In genomic region chr11:61618571-61618970, GRCm38 (mm10) we compare ENCODE assay signal across 23 mouse cellular contexts. TPM values are rescaled to one million over a fixed set of nuclear protein-coding genes. Genes with fewer than 3 reads are reported as not detected.
DNase-seq lines count a peak whose midpoint lies in the region; ATAC-seq and TF ChIP-seq lines count a peak whose summit lies in the region.
"Had no signal": no experiment of that assay in that cellular context is flagged by ENCODE, and none has a peak within 500 bp of the region (broad histone marks: within the 10 kb centered on the region; RNA-seq: fewer than 3 reads in every experiment).

No protein-coding gene starts in this region.

- H3K4me3 ChIP-seq in heart, postnatal 0 days (ENCODE audit: low read depth, low read length) = no peak overlapping the region
- H3K4me3 ChIP-seq in lung, adult 2 months (replicated peaks; ENCODE audit: extremely low read depth, low read depth, low read length) = peak overlapping the region; percentile 33
- H3K4me3 ChIP-seq in brown adipose tissue, adult 24 weeks (ENCODE audit: insufficient read depth, low read depth, low read length) = 0 out of 2 replicates have a peak overlapping the region, but pooled peaks have one; percentile 1
- H3K4me3 ChIP-seq: embryonic facial prominence, embryonic 10.5 days; forebrain, embryonic 13.5 days; heart, embryonic 12.5 days; hindbrain, embryonic 13.5 days had no signal

- 88% methylated on average over 8 of the region's 8 CpGs for WGBS in heart, postnatal 0 days
- WGBS in lung, adult 2 months = 71% methylated on average over 8 of the region's 8 CpGs

- no peak overlapping the region for H3K4me2 ChIP-seq in heart, postnatal 0 days (ENCODE audit: low read depth, low read length)
- H3K4me2 ChIP-seq: forebrain, embryonic 13.5 days had no signal

- DNase-seq in cerebellum, adult 9-10 months = peak; percentile 22
- DNase-seq in cerebellum, adult 18-20 months = no peak
- DNase-seq in heart, postnatal 0 days (ENCODE audit: low spot score) = no peak
- no peak for DNase-seq in heart, adult 8-10 months (ENCODE audit: low spot score)
- DNase-seq in lung, adult 2 months = no peak
- no peak for DNase-seq in lung, postnatal 14 days
- DNase-seq in liver = no peak
- DNase-seq: adrenal gland, adult 8-10 months; adrenal gland, postnatal 36 days; B cell, adult 2 months; cerebellum, adult 11 months; cerebellum, adult 9-11 months; cerebellum, postnatal 36 days had no signal

- H3K36me3 ChIP-seq in heart, postnatal 0 days (replicated peaks; ENCODE audit: control insufficient read depth, insufficient read depth, low read length) = no peaks in the 10 kb centered on the region
- H3K36me3 ChIP-seq: embryonic facial prominence, embryonic 10.5 days; G1E; heart, embryonic 12.5 days; hindbrain, embryonic 13.5 days had no signal

- TF ChIP-seq EP300 in heart, postnatal 0 days (IDR thresholded peaks at IDR 0.05; ENCODE audit: low read depth) = no peak

- TF ChIP-seq POLR2A in lung, adult 2 months (IDR thresholded peaks at IDR 0.05; ENCODE audit: borderline replicate concordance, extremely low read depth, low read depth, low read length) = no peak

- H3K9ac ChIP-seq in heart, postnatal 0 days (replicated peaks; ENCODE audit: low read depth, low read length) = no peak overlapping the region
- H3K9ac ChIP-seq: forebrain, embryonic 13.5 days; forebrain, postnatal 0 days; heart, embryonic 12.5 days; hindbrain, embryonic 13.5 days had no signal

- no peaks in the 10 kb centered on the region for H3K27me3 ChIP-seq in heart, postnatal 0 days (ENCODE audit: control insufficient read depth, insufficient read depth, low read length)
- H3K27me3 ChIP-seq: forebrain, embryonic 13.5 days; heart, embryonic 12.5 days had no signal

- H3K4me1 ChIP-seq in heart, postnatal 0 days (ENCODE audit: control insufficient read depth, insufficient read depth) = peaks cover 21% of the 10 kb centered on the region
- peaks cover 18% of the 10 kb centered on the region for H3K4me1 ChIP-seq in lung, adult 2 months (ENCODE audit: control insufficient read depth, insufficient read depth, low read length)
- H3K4me1 ChIP-seq in brown adipose tissue, adult 24 weeks (ENCODE audit: control insufficient read depth, insufficient read depth, insufficient read length, low read length) = peaks cover 39% of the 10 kb centered on the region

- TF ChIP-seq CTCF in heart, postnatal 0 days (IDR thresholded peaks at IDR 0.05; ENCODE audit: low read depth) = no peak
- TF ChIP-seq CTCF in lung, adult 2 months (IDR thresholded peaks at IDR 0.05; ENCODE audit: insufficient read depth, low read length) = no peak

- peaks cover 4% of the 10 kb centered on the region; the same call in 1 of the 2 replicates for H3K9me3 ChIP-seq in heart, postnatal 0 days (replicated peaks; ENCODE audit: control insufficient read depth, low read length)
- H3K9me3 ChIP-seq: embryonic facial prominence, embryonic 10.5 days; forebrain, embryonic 13.5 days; G1E; heart, embryonic 12.5 days had no signal

- H3K27ac ChIP-seq in heart, postnatal 0 days (ENCODE audit: low read depth) = peak overlapping the region; percentile 50; the same call in 1 of the 2 replicates
- peak overlapping the region; percentile 95 for H3K27ac ChIP-seq in brown adipose tissue, adult 24 weeks (replicated peaks; ENCODE audit: low read depth, low read length)
- H3K27ac ChIP-seq: embryonic facial prominence, embryonic 10.5 days; forebrain, embryonic 13.5 days; hindbrain, embryonic 13.5 days; hindbrain, postnatal 0 days had no signal

- no peak for ATAC-seq in heart, postnatal 0 days (ENCODE audit: insufficient read depth, low read depth)
- ATAC-seq: CD4-positive, CD25-positive, alpha-beta regulatory T cell, adult 4 months; forebrain, embryonic 13.5 days; forebrain, postnatal 0 days; hindbrain, postnatal 0 days had no signal

RNA-seq across cellular contexts. Expression of gene Grap, which starts 34.5 kb away (rescaled TPM):
- 4.3 and 10.1 TPM in 2 replicates for total RNA-seq in heart, postnatal 0 days (2014; rRNA removed; ENCODE audit: low replicate concordance)
- 10.3 and 11.0 TPM in 2 replicates for polyA plus RNA-seq in heart, postnatal 0 days (2015; fragmentation: Nextera tagmentation; extraction: Ambion mirVana)
- total RNA-seq in heart, adult 8-10 months (2022) = 10 to 100 TPM in 3 of 4 experiments, 1 to 10 TPM in 1; 8.5 to 12.2 (median 11.5) TPM
- 77.0 and 86.0 TPM in 2 replicates for polyA plus RNA-seq in lung, adult 2 months (2012; rRNA removed)
- polyA plus RNA-seq in brown adipose tissue, adult 24 weeks (2012; ENCODE audit: insufficient read depth, insufficient read length, missing spikeins) = 5.8 and 8.6 TPM in 2 replicates

RNA-seq across cellular contexts. Expression of gene Epn2, which starts 39.1 kb away (rescaled TPM):
- total RNA-seq in heart, postnatal 0 days (2014; rRNA removed; ENCODE audit: low replicate concordance) = 21.3 and 43.9 TPM in 2 replicates
- 16.3 and 19.3 TPM in 2 replicates for polyA plus RNA-seq in heart, postnatal 0 days (2015; fragmentation: Nextera tagmentation; extraction: Ambion mirVana)
- 10 to 100 TPM; 21.1 to 28.0 (median 23.5) TPM for total RNA-seq in heart, adult 8-10 months (2022)
- 74.0 and 84.5 TPM in 2 replicates for polyA plus RNA-seq in lung, adult 2 months (2012; rRNA removed)
- polyA plus RNA-seq in brown adipose tissue, adult 24 weeks (2012; ENCODE audit: insufficient read depth, insufficient read length, missing spikeins) = 20.2 and 29.1 TPM in 2 replicates
- total RNA-seq: hematopoietic stem cell, adult 5-6 weeks had no signal
